Mouse (Mus musculus): Measurements from ENCODE around the gene Gm8113. TPM values are rescaled to one million over a fixed set of nuclear protein-coding genes. Genes with fewer than 3 reads are reported as not detected.
"Not testable (repeated sequence)": the region's sequence is repeated elsewhere in the genome, so short reads cannot be mapped to it uniquely, and the experiment has no call there.

Gm8113 gene
- 1.2 TPM for polyA plus RNA-seq (2012; fragmentation: generic; extraction: Trizol)
- long read RNA-seq, experiment 1, partial matches to known transcripts = 0 of 3 reads
- long read RNA-seq, experiment 1, other reads (novel, unspliced or antisense) = 3 of 3 reads
- long read RNA-seq, experiment 2, partial matches to known transcripts = 0 of 6 reads
- long read RNA-seq, experiment 2, other reads (novel, unspliced or antisense) = 6 of 6 reads

GRCm38 (mm10) chr14:43924688-43925403 is at the start of gene Gm8113:
Gene Gm8113 (plus strand): TSS chr14:43925390.
- not testable (repeated sequence) for H3K27me3 ChIP-seq (ENCODE audit: control insufficient read depth, insufficient read depth, insufficient read length); H3K36me3 ChIP-seq (ENCODE audit: control insufficient read depth, insufficient read depth); H3K79me3 ChIP-seq (ENCODE audit: low read depth); H3K79me2 ChIP-seq (ENCODE audit: control insufficient read depth, insufficient read depth)
- Histone ChIP-seq H3ac (ENCODE audit: control insufficient read depth, insufficient read length, low read depth) (peak within 1 kb of the TSS; percentile 53), H3K4me3 (ENCODE audit: insufficient read depth, poor library complexity, severe bottlenecking) (peak within 1 kb of the TSS; percentile 29)
- TF ChIP-seq CTCF (IDR thresholded peaks at IDR 0.05; ENCODE audit: control insufficient read depth, insufficient read depth, insufficient read length) = peak; percentile 56

GRCm38 (mm10) chr14:43875417-43875816 is 49.8 kb upstream of the Gm8113 start, which contains the start of gene Ear1:
Gene Ear1 (minus strand): TSS chr14:43875517.
- H3K36me3 ChIP-seq (ENCODE audit: control insufficient read depth, insufficient read depth); H3K27me3 ChIP-seq (ENCODE audit: control insufficient read depth, insufficient read depth, insufficient read length): not testable (repeated sequence)

GRCm38 (mm10) chr14:43877789-43878188 is 47.4 kb upstream of the Gm8113 start:
- not testable (repeated sequence) for H3K4me3 ChIP-seq (ENCODE audit: insufficient read depth, poor library complexity, severe bottlenecking); H3K79me3 ChIP-seq (ENCODE audit: low read depth); H3K27me3 ChIP-seq (ENCODE audit: control insufficient read depth, insufficient read depth, insufficient read length); H3K79me2 ChIP-seq (ENCODE audit: control insufficient read depth, insufficient read depth); H3K36me3 ChIP-seq (ENCODE audit: control insufficient read depth, insufficient read depth); H3ac ChIP-seq (ENCODE audit: control insufficient read depth, insufficient read length, low read depth)

More at GRCm38 (mm10) chr14:43875417-43875816, 49.8 kb upstream of the Gm8113 start, which contains the start of gene Ear1:
- H3K4me3 ChIP-seq (ENCODE audit: insufficient read depth, poor library complexity, severe bottlenecking); H3ac ChIP-seq (ENCODE audit: control insufficient read depth, insufficient read length, low read depth); H3K79me2 ChIP-seq (ENCODE audit: control insufficient read depth, insufficient read depth); H3K79me3 ChIP-seq (ENCODE audit: low read depth): not testable (repeated sequence)

GRCm38 (mm10) chr14:43879966-43880545 is 45.1 kb upstream of the Gm8113 start:
- not testable (repeated sequence) for H3K4me3 ChIP-seq (ENCODE audit: insufficient read depth, poor library complexity, severe bottlenecking); H3K79me2 ChIP-seq (ENCODE audit: control insufficient read depth, insufficient read depth); H3K27me3 ChIP-seq (ENCODE audit: control insufficient read depth, insufficient read depth, insufficient read length); H3K79me3 ChIP-seq (ENCODE audit: low read depth); H3ac ChIP-seq (ENCODE audit: control insufficient read depth, insufficient read length, low read depth); H3K36me3 ChIP-seq (ENCODE audit: control insufficient read depth, insufficient read depth)

- H3K36me3 ChIP-seq (ENCODE audit: control insufficient read depth, insufficient read depth); H3K79me2 ChIP-seq (ENCODE audit: control insufficient read depth, insufficient read depth); H3K79me3 ChIP-seq (ENCODE audit: low read depth); H3K27me3 ChIP-seq (ENCODE audit: control insufficient read depth, insufficient read depth, insufficient read length); H3K4me3 ChIP-seq (ENCODE audit: insufficient read depth, poor library complexity, severe bottlenecking); H3ac ChIP-seq (ENCODE audit: control insufficient read depth, insufficient read length, low read depth): not testable (repeated sequence)
Measured at GRCm38 (mm10) chr14:43886235-43886634, 39.0 kb upstream of the Gm8113 start.

GRCm38 (mm10) chr14:43891288-43891687 is 33.9 kb upstream of the Gm8113 start:
- not testable (repeated sequence) for H3K79me2 ChIP-seq (ENCODE audit: control insufficient read depth, insufficient read depth); H3ac ChIP-seq (ENCODE audit: control insufficient read depth, insufficient read length, low read depth); H3K79me3 ChIP-seq (ENCODE audit: low read depth); H3K27me3 ChIP-seq (ENCODE audit: control insufficient read depth, insufficient read depth, insufficient read length); H3K4me3 ChIP-seq (ENCODE audit: insufficient read depth, poor library complexity, severe bottlenecking); H3K36me3 ChIP-seq (ENCODE audit: control insufficient read depth, insufficient read depth)

GRCm38 (mm10) chr14:43895357-43895756 is 29.8 kb upstream of the Gm8113 start:
- not testable (repeated sequence) for H3ac ChIP-seq (ENCODE audit: control insufficient read depth, insufficient read length, low read depth); H3K36me3 ChIP-seq (ENCODE audit: control insufficient read depth, insufficient read depth); H3K79me3 ChIP-seq (ENCODE audit: low read depth)

GRCm38 (mm10) chr14:43898577-43898976 is 26.6 kb upstream of the Gm8113 start:
- not testable (repeated sequence) for H3K27me3 ChIP-seq (ENCODE audit: control insufficient read depth, insufficient read depth, insufficient read length); H3K36me3 ChIP-seq (ENCODE audit: control insufficient read depth, insufficient read depth)

More at GRCm38 (mm10) chr14:43895357-43895756, 29.8 kb upstream of the Gm8113 start:
- H3K4me3 ChIP-seq (ENCODE audit: insufficient read depth, poor library complexity, severe bottlenecking); H3K79me2 ChIP-seq (ENCODE audit: control insufficient read depth, insufficient read depth); H3K27me3 ChIP-seq (ENCODE audit: control insufficient read depth, insufficient read depth, insufficient read length): not testable (repeated sequence)

More at GRCm38 (mm10) chr14:43898577-43898976, 26.6 kb upstream of the Gm8113 start:
- H3K79me3 ChIP-seq (ENCODE audit: low read depth); H3ac ChIP-seq (ENCODE audit: control insufficient read depth, insufficient read length, low read depth); H3K79me2 ChIP-seq (ENCODE audit: control insufficient read depth, insufficient read depth); H3K4me3 ChIP-seq (ENCODE audit: insufficient read depth, poor library complexity, severe bottlenecking): not testable (repeated sequence)

All from C2C12 (cell line).